Mouse (Mus musculus) limb, embryonic 14.5 days (tissue): ENCODE results near the gene Katnbl1. TPM values are rescaled to one million over a fixed set of nuclear protein-coding genes. Genes with fewer than 3 reads are reported as not detected.

ENCODE experiments used
- ATAC-seq: fragments of 200-750 bp; cut with Nextera tagmentation; 2 replicates; pipeline ENCODE4 v1.8.0; 2017; ENCODE audit warnings: low read depth, moderate number of reproducible peaks, moderate TSS enrichment; ENCODE audit not compliant: low FRiP score
- DNase-seq: peaks from one replicate; pipeline ENCODE4 v3.0.0-alpha.2; 2015; ENCODE audit warnings: low spot score
- H3K27ac ChIP-seq: fragments of 300-500 bp; sonication (generic); replicated peaks from 2 replicates; pipeline ENCODE4 v1.5.1; 2014; ENCODE audit warnings: low read depth, mild to moderate bottlenecking, low read length, moderate library complexity, mixed read lengths
- H3K27me3 ChIP-seq: fragments of 300-500 bp; sonication (generic); 2 replicates; pipeline ENCODE4 v1.6.1; 2014; ENCODE audit warnings: low read length, mixed read lengths; ENCODE audit not compliant: control insufficient read depth, insufficient read depth
- H3K36me3 ChIP-seq: fragments of 300-500 bp; sonication (generic); 2 replicates; pipeline ENCODE4 v1.6.1; 2014; ENCODE audit warnings: mild to moderate bottlenecking, low read length, moderate library complexity, mixed read lengths; ENCODE audit not compliant: control insufficient read depth, insufficient read depth
- H3K4me1 ChIP-seq: fragments of 300-500 bp; sonication (generic); 2 replicates; pipeline ENCODE4 v1.6.1; 2014; ENCODE audit warnings: antibody characterized with exemption, low read length, mixed read lengths; ENCODE audit not compliant: control insufficient read depth, insufficient read depth
- H3K4me2 ChIP-seq: fragments of 300-500 bp; sonication (generic); replicated peaks from 2 replicates; pipeline ENCODE4 v1.6.1; 2014; ENCODE audit warnings: low read depth, mild to moderate bottlenecking, low read length, moderate library complexity; ENCODE audit not compliant: severe bottlenecking
- H3K4me3 ChIP-seq: fragments of 300-500 bp; sonication (generic); replicated peaks from 2 replicates; pipeline ENCODE4 v1.5.1; 2014; ENCODE audit warnings: low read length
- H3K9ac ChIP-seq: fragments of 300-500 bp; sonication (generic); 2 replicates; pipeline ENCODE4 v1.6.1; 2014; ENCODE audit warnings: mild to moderate bottlenecking, low read depth, low read length, moderate library complexity; ENCODE audit not compliant: severe bottlenecking
- H3K9me3 ChIP-seq: fragments of 300-500 bp; sonication (generic); 2 replicates; pipeline ENCODE4 v1.6.1; 2016; ENCODE audit warnings: low read length; ENCODE audit not compliant: control insufficient read depth
- POLR2A ChIP-seq: fragments of 200-500 bp; IDR thresholded peaks from 2 replicates; pipeline ENCODE4 v1.8.0; 2012; ENCODE audit warnings: inconsistent platforms, mild to moderate bottlenecking, moderate library complexity, borderline replicate concordance; ENCODE audit not compliant: insufficient read depth, insufficient read length; ENCODE audit errors: extremely low read depth
- WGBS: fragments of 180-500 bp; shearing (Covaris S2); extraction: QIAGEN DNeasy Blood & Tissue Kit; methylation state at CpG from one replicate; pipeline ENCODE4 v1.1.7; 2014; 5-methylcytosine and 5-hydroxymethylcytosine counted together
- polyA plus RNA-seq, 2 experiments: library from polyadenylated mRNA; depleted of rRNA in 1 of 2; stranded (reverse) in 1 of 2; unstranded in 1 of 2; fragments of >200 nt; fragmentation: Nextera tagmentation in 1 of 2; extraction: Ambion mirVana in 1 of 2; gene quantifications; 2 replicates each; pipeline versions ENCODE4 v1.2.1 to v1.2.3; 2012 to 2014

Gene Katnbl1
- polyA plus RNA-seq (2012; rRNA removed), result 19.8 and 21.2 TPM in 2 replicates
- polyA plus RNA-seq (2014; fragmentation: Nextera tagmentation; extraction: Ambion mirVana), result 50.1 and 50.2 TPM in 2 replicates

- peak; percentile 97 for ATAC-seq
- H3K9me3 ChIP-seq, result no peaks in the 10 kb centered on the region
- peak within 1 kb of the TSS; percentile 86 for H3K27ac ChIP-seq
- peak within 1 kb of the TSS; percentile 89 for H3K9ac ChIP-seq
- peak within 1 kb of the TSS; percentile 49 for H3K4me2 ChIP-seq
- under 1% methylated on average over 62 of the region's 72 CpGs for WGBS
- TF ChIP-seq POLR2A, result peak; percentile 78; the same call in 1 of the 2 replicates
- H3K27me3 ChIP-seq, result no peaks in the 10 kb centered on the region
- H3K4me3 ChIP-seq, result peak within 1 kb of the TSS; percentile 76
- H3K4me1 ChIP-seq, result peaks cover 9% of the 10 kb centered on the region
- peak; percentile 93 for DNase-seq
- H3K36me3 ChIP-seq, result no peaks in the 10 kb centered on the region
Measured at GRCm38 (mm10) chr2:112378973-112379898, at the start of gene Katnbl1. Gene Katnbl1, plus strand, starts transcription at chr2:112379211.

DNA sequence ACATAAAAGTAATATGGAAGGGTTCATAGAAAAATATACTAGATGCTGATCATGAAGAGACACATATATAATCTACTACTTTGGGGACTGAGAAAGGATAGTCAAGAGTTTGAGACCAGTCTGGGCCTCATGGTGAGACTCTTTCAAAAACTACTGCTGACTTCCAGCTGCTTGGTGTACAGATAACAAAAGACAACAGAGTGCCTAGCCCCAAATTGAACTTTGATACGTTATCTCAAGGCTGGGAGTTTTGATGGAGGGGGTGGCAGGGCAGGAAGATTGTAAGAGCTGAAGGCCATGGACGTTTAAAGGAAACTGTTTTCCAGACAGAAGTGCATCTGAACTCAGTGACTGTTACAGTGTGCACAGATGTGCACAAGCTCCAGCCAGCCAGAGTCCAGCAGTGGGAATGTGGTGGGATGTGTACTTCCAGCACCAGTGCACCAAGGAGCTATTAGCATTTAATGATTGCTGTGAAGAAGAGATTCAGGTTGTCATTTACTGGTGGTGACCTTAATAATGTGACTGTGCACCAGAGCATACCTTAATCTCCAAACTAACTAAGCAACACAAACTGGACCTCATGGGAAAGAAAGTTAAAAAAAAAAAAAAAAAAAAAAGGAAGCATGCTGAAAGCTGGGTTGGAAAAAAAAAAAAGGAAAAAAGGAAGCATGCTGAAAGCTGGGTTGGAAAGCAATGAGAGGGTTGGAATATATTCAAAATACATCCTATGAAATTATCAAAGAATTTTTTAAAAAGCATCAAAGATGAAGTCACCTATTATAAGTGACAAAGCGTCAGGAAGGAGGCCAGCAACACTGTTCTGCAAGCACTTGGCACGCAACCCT lies 46.7 kb upstream of the Katnbl1 start:
- Histone ChIP-seq H3K4me1 (no peaks in the 10 kb centered on the region), H3K9me3 (no peaks in the 10 kb centered on the region), H3K36me3 (peaks cover 11% of the 10 kb centered on the region), H3K9ac (no peak overlapping the region), H3K4me2 (no peak overlapping the region), H3K4me3 (no peak overlapping the region), H3K27me3 (no peaks in the 10 kb centered on the region), H3K27ac (no peak overlapping the region)
- no peak for DNase-seq
- no peak for TF ChIP-seq POLR2A
- WGBS, result 70% methylated on average over 4 of the region's 4 CpGs
- no peak for ATAC-seq

- Histone ChIP-seq H3K4me2 (no peak overlapping the region), H3K36me3 (peaks cover 21% of the 10 kb centered on the region), H3K4me3 (no peak overlapping the region), H3K27ac (no peak overlapping the region), H3K4me1 (no peaks in the 10 kb centered on the region), H3K9ac (no peak overlapping the region), H3K27me3 (no peaks in the 10 kb centered on the region), H3K9me3 (no peaks in the 10 kb centered on the region)
- ATAC-seq (no peak), DNase-seq (no peak)
- WGBS, result 94% methylated on average over 6 of the region's 6 CpGs
- no peak for TF ChIP-seq POLR2A
Measured at GRCm38 (mm10) chr2:112337211-112337610, 41.8 kb upstream of the Katnbl1 start.

DNA sequence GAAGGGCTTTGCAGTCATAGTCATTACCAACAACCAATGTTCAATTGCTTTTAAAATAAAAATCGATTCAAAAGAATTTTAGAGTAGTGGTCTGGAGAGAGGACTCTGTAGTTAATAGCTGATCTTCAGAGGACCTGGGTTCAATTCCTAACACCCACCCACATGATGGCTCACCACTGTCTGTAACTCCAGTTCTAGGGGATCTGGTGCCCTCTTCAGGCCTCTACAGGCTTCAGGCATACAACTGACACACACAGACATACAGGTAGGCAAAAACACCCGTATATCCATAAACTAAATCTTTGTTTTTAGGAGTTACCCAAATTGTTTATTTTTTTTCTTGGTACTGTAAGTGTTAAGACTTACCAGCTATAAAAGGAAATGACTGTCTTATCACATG lies 39.3 kb upstream of the Katnbl1 start:
- H3K27me3 ChIP-seq, result no peaks in the 10 kb centered on the region
- ATAC-seq (no peak), DNase-seq (no peak)
- WGBS, result 89% methylated on average over 2 of the region's 2 CpGs
- no peak overlapping the region for H3K27ac ChIP-seq
- H3K4me1 ChIP-seq, result no peaks in the 10 kb centered on the region
- no peak overlapping the region for H3K9ac ChIP-seq
- no peak overlapping the region for H3K4me2 ChIP-seq
- no peak overlapping the region for H3K4me3 ChIP-seq
- no peak for TF ChIP-seq POLR2A
- no peaks in the 10 kb centered on the region for H3K9me3 ChIP-seq
- peaks cover 19% of the 10 kb centered on the region for H3K36me3 ChIP-seq

GRCm38 (mm10) chr2:112341117-112341516 lies 37.9 kb upstream of the Katnbl1 start:
- DNase-seq (no peak), ATAC-seq (no peak)
- Histone ChIP-seq H3K27ac (no peak overlapping the region), H3K9ac (no peak overlapping the region), H3K36me3 (peaks cover 17% of the 10 kb centered on the region), H3K4me1 (no peaks in the 10 kb centered on the region), H3K27me3 (no peaks in the 10 kb centered on the region), H3K4me3 (no peak overlapping the region), H3K9me3 (no peaks in the 10 kb centered on the region), H3K4me2 (no peak overlapping the region)
- no peak for TF ChIP-seq POLR2A
- WGBS, result 70% methylated on average over 3 of the region's 3 CpGs
